Mouse (Mus musculus): Measurements from ENCODE around the gene Ntn4. TPM values are rescaled to one million over a fixed set of nuclear protein-coding genes. Genes with fewer than 3 reads are reported as not detected.

Gene Ntn4
- total RNA-seq, 1 experiment = 1.9 TPM

- no peak overlapping the region for H3K4me3 ChIP-seq (ENCODE audit: insufficient read depth in 1 of 2, low read depth in 1 of 2, low read length in 2 of 2, poor library complexity in 1 of 2, severe bottlenecking in 1 of 2)
- H3K4me1 ChIP-seq (ENCODE audit: control insufficient read depth in 2 of 2, insufficient read depth in 2 of 2, low read length in 2 of 2, poor library complexity in 1 of 2) = no peaks in the 10 kb centered on the region
Observed at GRCm38 (mm10) chr10:93753711-93754391, 113.4 kb downstream of the Ntn4 start.

GRCm38 (mm10) chr10:93756211-93756610 lies 115.7 kb downstream of the Ntn4 start:
- Histone ChIP-seq H3K36me3 (ENCODE audit: control insufficient read depth, insufficient read depth, low read length, poor library complexity, severe bottlenecking) (no peaks in the 10 kb centered on the region), H3K4me3 (ENCODE audit: insufficient read depth in 1 of 2, low read depth in 1 of 2, low read length in 2 of 2, poor library complexity in 1 of 2, severe bottlenecking in 1 of 2) (no peak overlapping the region), H3K4me1 (ENCODE audit: control insufficient read depth in 2 of 2, insufficient read depth in 2 of 2, low read length in 2 of 2, poor library complexity in 1 of 2) (no peaks in the 10 kb centered on the region), H3K27ac (ENCODE audit: insufficient read depth, low read depth, low read length, poor library complexity, severe bottlenecking) (no peak overlapping the region), H3K9me3 (ENCODE audit: control insufficient read depth, insufficient read depth, low read depth, low read length) (no peaks in the 10 kb centered on the region), H3K9ac (ENCODE audit: insufficient read depth, low read depth, low read length, poor library complexity, severe bottlenecking) (no peak overlapping the region)
- in situ Hi-C loops (cut with MboI; ENCODE audit: low sequenced_read_pairs in 2 of 2, unreplicated experiment in 2 of 2) = no loop called here
- DNase-seq (ENCODE audit: low read depth, low spot score) = no peak
- no peak for TF ChIP-seq ZNF384 (IDR thresholded peaks at IDR 0.05; ENCODE audit: low read depth, low read length)
- no peak for TF ChIP-seq HCFC1 (IDR thresholded peaks at IDR 0.05; ENCODE audit: borderline replicate concordance, insufficient read depth, low read length)
- TF ChIP-seq MAFK (IDR thresholded peaks at IDR 0.05; ENCODE audit: insufficient read depth, low read depth, low read length) = no peak
- no peak for TF ChIP-seq ZC3H11A (IDR thresholded peaks at IDR 0.05; ENCODE audit: borderline replicate concordance, low read depth, low read length)
- TF ChIP-seq CHD2 (IDR thresholded peaks at IDR 0.05; ENCODE audit: low read depth, low read length) = no peak

More at GRCm38 (mm10) chr10:93753711-93754391, 113.4 kb downstream of the Ntn4 start:
- Histone ChIP-seq H3K36me3 (ENCODE audit: control insufficient read depth, insufficient read depth, low read length, poor library complexity, severe bottlenecking) (no peaks in the 10 kb centered on the region), H3K27ac (ENCODE audit: insufficient read depth, low read depth, low read length, poor library complexity, severe bottlenecking) (no peak overlapping the region), H3K9ac (ENCODE audit: insufficient read depth, low read depth, low read length, poor library complexity, severe bottlenecking) (no peak overlapping the region), H3K9me3 (ENCODE audit: control insufficient read depth, insufficient read depth, low read depth, low read length) (no peaks in the 10 kb centered on the region)
- no peak for DNase-seq (ENCODE audit: low read depth, low spot score)
- no peak for TF ChIP-seq HCFC1 (IDR thresholded peaks at IDR 0.05; ENCODE audit: borderline replicate concordance, insufficient read depth, low read length)
- in situ Hi-C loops (cut with MboI; ENCODE audit: low sequenced_read_pairs in 2 of 2, unreplicated experiment in 2 of 2) = no loop called here

DNA sequence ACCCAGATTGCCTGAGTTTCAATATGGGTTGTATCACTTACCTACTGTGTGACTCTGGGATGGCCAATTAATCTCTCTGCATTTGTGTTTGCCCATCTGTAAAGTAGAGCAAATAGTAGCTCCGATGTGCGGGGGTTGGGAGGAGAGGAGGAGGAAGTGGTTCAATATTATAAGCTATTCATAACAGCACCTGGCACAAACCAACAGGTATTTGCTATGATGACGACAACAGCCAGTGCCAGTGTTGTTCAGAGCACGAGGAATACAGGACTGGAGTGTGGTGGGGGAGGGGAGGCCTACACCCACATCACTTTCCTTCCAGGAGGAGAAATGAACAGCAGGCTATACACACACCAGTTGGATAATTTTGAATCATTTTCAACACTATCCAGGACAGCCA lies 119.2 kb downstream of the Ntn4 start:
- in situ Hi-C loops (cut with MboI; ENCODE audit: low sequenced_read_pairs in 2 of 2, unreplicated experiment in 2 of 2) = loop anchor here in 1 of 2 experiments (10.0 kb wide), 1 partner anchor 165 kb away; no protein-coding TSS in a partner anchor
- no peak for DNase-seq (ENCODE audit: low read depth, low spot score)
- H3K9me3 ChIP-seq (ENCODE audit: control insufficient read depth, insufficient read depth, low read depth, low read length) = no peaks in the 10 kb centered on the region
- no peaks in the 10 kb centered on the region for H3K4me1 ChIP-seq (ENCODE audit: control insufficient read depth in 2 of 2, insufficient read depth in 2 of 2, low read length in 2 of 2, poor library complexity in 1 of 2)
- TF ChIP-seq CHD2 (IDR thresholded peaks at IDR 0.05; ENCODE audit: low read depth, low read length) (no peak), ZC3H11A (IDR thresholded peaks at IDR 0.05; ENCODE audit: borderline replicate concordance, low read depth, low read length) (no peak), ZNF384 (IDR thresholded peaks at IDR 0.05; ENCODE audit: low read depth, low read length) (no peak), MAFK (IDR thresholded peaks at IDR 0.05; ENCODE audit: insufficient read depth, low read depth, low read length) (no peak), HCFC1 (IDR thresholded peaks at IDR 0.05; ENCODE audit: borderline replicate concordance, insufficient read depth, low read length) (no peak)
- H3K27ac ChIP-seq (ENCODE audit: insufficient read depth, low read depth, low read length, poor library complexity, severe bottlenecking) = no peak overlapping the region
- no peak overlapping the region for H3K9ac ChIP-seq (ENCODE audit: insufficient read depth, low read depth, low read length, poor library complexity, severe bottlenecking)
- no peaks in the 10 kb centered on the region for H3K36me3 ChIP-seq (ENCODE audit: control insufficient read depth, insufficient read depth, low read length, poor library complexity, severe bottlenecking)
- H3K4me3 ChIP-seq (ENCODE audit: insufficient read depth in 1 of 2, low read depth in 1 of 2, low read length in 2 of 2, poor library complexity in 1 of 2, severe bottlenecking in 1 of 2) = no peak overlapping the region

DNA sequence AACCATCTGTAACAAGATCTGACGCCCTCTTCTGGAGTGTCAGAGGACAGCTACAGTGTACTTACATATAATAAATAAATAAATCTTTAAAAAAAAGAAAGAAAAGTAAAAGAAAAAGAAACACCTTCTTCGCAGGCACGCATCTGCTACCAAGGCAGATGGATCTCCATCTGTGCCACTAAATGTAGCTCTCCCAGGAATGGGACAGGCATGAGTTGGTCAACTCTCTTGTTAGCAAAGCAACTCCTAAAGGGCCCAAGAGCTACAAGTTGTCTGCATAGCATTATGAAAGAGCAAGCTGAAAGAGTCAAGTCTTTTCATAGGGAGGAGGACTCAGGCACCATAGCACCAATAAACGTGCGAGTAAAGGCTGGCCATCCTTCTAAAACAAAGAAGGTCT lies 119.9 kb downstream of the Ntn4 start:
- H3K4me1 ChIP-seq (ENCODE audit: control insufficient read depth in 2 of 2, insufficient read depth in 2 of 2, low read length in 2 of 2, poor library complexity in 1 of 2) = no peaks in the 10 kb centered on the region
- in situ Hi-C loops (cut with MboI; ENCODE audit: low sequenced_read_pairs in 2 of 2, unreplicated experiment in 2 of 2) = loop anchor here in 1 of 2 experiments (10.0 kb wide), 1 partner anchor 166 kb away; no protein-coding TSS in a partner anchor
- TF ChIP-seq HCFC1 (IDR thresholded peaks at IDR 0.05; ENCODE audit: borderline replicate concordance, insufficient read depth, low read length) (no peak), ZC3H11A (IDR thresholded peaks at IDR 0.05; ENCODE audit: borderline replicate concordance, low read depth, low read length) (no peak), MAFK (IDR thresholded peaks at IDR 0.05; ENCODE audit: insufficient read depth, low read depth, low read length) (no peak), CHD2 (IDR thresholded peaks at IDR 0.05; ENCODE audit: low read depth, low read length) (no peak), ZNF384 (IDR thresholded peaks at IDR 0.05; ENCODE audit: low read depth, low read length) (no peak)
- H3K9me3 ChIP-seq (ENCODE audit: control insufficient read depth, insufficient read depth, low read depth, low read length) = no peaks in the 10 kb centered on the region
- H3K4me3 ChIP-seq (ENCODE audit: insufficient read depth in 1 of 2, low read depth in 1 of 2, low read length in 2 of 2, poor library complexity in 1 of 2, severe bottlenecking in 1 of 2) = no peak overlapping the region
- H3K36me3 ChIP-seq (ENCODE audit: control insufficient read depth, insufficient read depth, low read length, poor library complexity, severe bottlenecking) = no peaks in the 10 kb centered on the region
- DNase-seq (ENCODE audit: low read depth, low spot score) = no peak
- H3K27ac ChIP-seq (ENCODE audit: insufficient read depth, low read depth, low read length, poor library complexity, severe bottlenecking) = no peak overlapping the region
- no peak overlapping the region for H3K9ac ChIP-seq (ENCODE audit: insufficient read depth, low read depth, low read length, poor library complexity, severe bottlenecking)

Data from ES-E14 (cell line).